Mouse (Mus musculus): ENCODE data around the gene Wdr24.

GRCm38 (mm10) chr17:25830200-25830753 lies 6.8 kb downstream of the Wdr24 start:
- TF ChIP-seq CTCF (IDR thresholded peaks at IDR 0.05; ENCODE audit: low read depth) (no peak), EP300 (IDR thresholded peaks at IDR 0.05; ENCODE audit: low read depth) (no peak)
